Mouse (Mus musculus): ENCODE data around the gene Gng11. TPM values are rescaled to one million over a fixed set of nuclear protein-coding genes. Genes with fewer than 3 reads are reported as not detected.

The Gng11 gene
- 0.54 and 0.59 TPM in 2 replicates for total RNA-seq (2023)

GRCm38 (mm10) chr6:4003890-4004306, at the start of gene Gng11:
TSS of gene Gng11 (plus strand) at chr6:4003904.

DNA sequence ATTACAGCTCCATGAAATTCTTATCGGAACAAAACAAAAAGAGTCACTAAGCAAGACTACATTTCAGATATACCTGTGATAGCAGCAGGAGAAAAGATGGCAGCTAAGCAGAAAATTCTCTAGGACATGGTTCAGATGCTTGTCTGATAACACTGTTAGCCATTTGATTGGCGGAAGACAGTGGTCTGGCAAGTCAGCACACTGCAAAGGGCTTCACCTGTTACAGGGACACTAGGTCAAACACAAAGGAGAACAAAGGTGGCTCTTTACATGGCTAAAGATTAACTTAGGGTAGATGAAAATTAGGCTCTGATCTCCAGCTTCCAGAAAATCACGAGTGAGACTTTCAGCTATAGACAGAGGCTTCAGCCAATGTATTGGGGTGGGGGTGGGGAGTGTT, 15.0 kb upstream of the Gng11 start, which contains the start of gene Tfpi2:
TSS of gene Tfpi2 (minus strand) at position 170 of the 400 bp plus-strand sequence.

GRCm38 (mm10) chr6:3993492-3993891, 10.2 kb upstream of the Gng11 start, which contains the start of gene Gngt1:
TSS of gene Gngt1 (plus strand) at chr6:3993792.

Other genes with a start within 250 kb of the Gng11 start
- not detected in 2 replicates for gene Calcr, start 239.2 kb upstream of the Gng11 start, total RNA-seq (2023)
- gene Tfpi2, start 15.0 kb upstream of the Gng11 start, total RNA-seq (2023): not detected in 2 replicates
- gene Gngt1, start 10.1 kb upstream of the Gng11 start, total RNA-seq (2023): not detected in 2 replicates
- gene Bet1, start 83.1 kb downstream of the Gng11 start, total RNA-seq (2023): 12.1 and 18.0 TPM in 2 replicates